Mouse (Mus musculus) lung, postnatal 0 days (tissue): ENCODE data around the gene Golph3.

Source experiments
- CTCF ChIP-seq: IDR thresholded peaks from 2 replicates; pipeline ENCODE4 v1.5.1; 2016; ENCODE audit warnings: antibody characterized with exemption, mild to moderate bottlenecking
- EP300 ChIP-seq: IDR thresholded peaks from 2 replicates; pipeline ENCODE4 v1.6.1; 2016; ENCODE audit warnings: antibody characterized with exemption, mild to moderate bottlenecking, control low read depth

DNA sequence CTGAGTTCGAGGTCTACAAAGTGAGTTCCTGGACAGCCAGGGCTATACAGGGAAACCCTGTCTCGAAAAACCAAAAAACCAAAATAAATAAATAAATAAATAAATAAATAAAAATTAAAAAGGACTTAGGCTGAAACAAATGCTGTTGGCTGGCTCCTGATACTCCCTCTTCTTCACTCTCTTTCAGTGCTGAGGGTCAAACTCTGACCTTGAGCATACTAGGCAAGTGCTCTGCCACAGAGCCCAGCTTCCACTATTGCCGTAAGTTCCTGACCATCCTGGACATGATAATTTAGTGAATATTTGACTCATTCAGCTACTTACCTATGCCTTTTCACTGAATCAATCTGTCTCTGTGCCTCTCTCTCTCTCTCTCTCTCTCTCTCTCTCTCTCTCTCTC, 9.1 kb downstream of the Golph3 start:
- TF ChIP-seq EP300: no peak
- no peak for TF ChIP-seq CTCF
